Mouse (Mus musculus) liver, postnatal 0 days (tissue): ENCODE data around the gene Ptges. TPM values are rescaled to one million over a fixed set of nuclear protein-coding genes. Genes with fewer than 3 reads are reported as not detected.

Experiments used
- ATAC-seq: fragments of 200-750 bp; cut with Nextera tagmentation; 2 replicates; pipeline ENCODE4 v1.8.0; 2017; ENCODE audit warnings: mild to moderate bottlenecking, moderate library complexity
- DNase-seq: peaks from one replicate; pipeline ENCODE4 v3.0.0-alpha.2; 2016
- H3K27ac ChIP-seq: fragments of 300-500 bp; sonication (generic); 2 replicates; pipeline ENCODE4 v1.5.1; 2014; ENCODE audit warnings: antibody characterized with exemption, moderate library complexity, mild to moderate bottlenecking, low read depth
- H3K27me3 ChIP-seq: fragments of 300-500 bp; sonication (generic); 2 replicates; pipeline ENCODE4 v1.6.1; 2014; ENCODE audit warnings: low read length, control low read depth, mixed read lengths; ENCODE audit not compliant: insufficient read depth
- H3K36me3 ChIP-seq: fragments of 300-500 bp; sonication (generic); replicated peaks from 2 replicates; pipeline ENCODE4 v1.6.1; 2014; ENCODE audit warnings: mild to moderate bottlenecking, control low read depth, low read length, moderate library complexity, mixed read lengths; ENCODE audit not compliant: insufficient read depth
- H3K4me1 ChIP-seq: fragments of 300-500 bp; sonication (generic); 2 replicates; pipeline ENCODE4 v1.6.1; 2014; ENCODE audit warnings: antibody characterized with exemption, mild to moderate bottlenecking, control low read depth; ENCODE audit not compliant: insufficient read depth
- H3K4me2 ChIP-seq: fragments of 300-500 bp; sonication (generic); 2 replicates; pipeline ENCODE4 v1.6.1; 2014; ENCODE audit warnings: low read depth, mild to moderate bottlenecking, low read length, moderate library complexity, mixed read lengths
- H3K4me3 ChIP-seq: fragments of 300-500 bp; sonication (generic); 2 replicates; pipeline ENCODE4 v1.5.1; 2014; ENCODE audit warnings: low read depth, low read length
- H3K9ac ChIP-seq: fragments of 300-500 bp; sonication (generic); replicated peaks from 2 replicates; pipeline ENCODE4 v1.6.1; 2014; ENCODE audit warnings: mild to moderate bottlenecking, moderate library complexity
- H3K9me3 ChIP-seq: fragments of 300-500 bp; sonication (generic); 2 replicates; pipeline ENCODE4 v1.6.1; 2016; ENCODE audit warnings: mild to moderate bottlenecking, control low read depth, low read length, mixed read lengths
- CTCF ChIP-seq: sonication (generic); IDR thresholded peaks from 2 replicates; pipeline ENCODE4 v1.5.1; 2016; ENCODE audit warnings: antibody characterized with exemption, low read depth
- EP300 ChIP-seq: IDR thresholded peaks from 2 replicates; pipeline ENCODE4 v1.6.1; 2016; ENCODE audit warnings: antibody characterized with exemption, low read depth, mild to moderate bottlenecking
- WGBS: fragments of 180-500 bp; shearing (Covaris S2); extraction: QIAGEN DNeasy Blood & Tissue Kit; methylation state at CpG from one replicate; pipeline ENCODE4 v1.1.7; 2014; ENCODE audit not compliant: insufficient replicate concordance; 5-methylcytosine and 5-hydroxymethylcytosine counted together
- polyA plus RNA-seq: library from polyadenylated mRNA; unstranded; fragments of >200 nt; fragmentation: Nextera tagmentation; extraction: Ambion mirVana; gene quantifications from 2 replicates; pipeline ENCODE4 v1.2.1, GENCODE M21; 2015

Ptges gene
- polyA plus RNA-seq, 1 experiment from 2014 or later = 1.7 TPM

- H3K9ac ChIP-seq = no peak overlapping the region
- no peak for ATAC-seq
- DNase-seq = no peak
- TF ChIP-seq CTCF (no peak), EP300 (no peak)
- no peaks in the 10 kb centered on the region for H3K36me3 ChIP-seq
- no peaks in the 10 kb centered on the region for H3K9me3 ChIP-seq
- 61% methylated on average over 4 of the region's 4 CpGs for WGBS
- H3K27me3 ChIP-seq = peaks cover 15% of the 10 kb centered on the region; the same call in 1 of the 2 replicates
- no peak overlapping the region for H3K4me3 ChIP-seq
- H3K4me2 ChIP-seq = no peak overlapping the region
- H3K27ac ChIP-seq = no peak overlapping the region
- H3K4me1 ChIP-seq = no peaks in the 10 kb centered on the region
Observed at GRCm38 (mm10) chr2:30906641-30907040, 23.0 kb downstream of the Ptges start.

DNA sequence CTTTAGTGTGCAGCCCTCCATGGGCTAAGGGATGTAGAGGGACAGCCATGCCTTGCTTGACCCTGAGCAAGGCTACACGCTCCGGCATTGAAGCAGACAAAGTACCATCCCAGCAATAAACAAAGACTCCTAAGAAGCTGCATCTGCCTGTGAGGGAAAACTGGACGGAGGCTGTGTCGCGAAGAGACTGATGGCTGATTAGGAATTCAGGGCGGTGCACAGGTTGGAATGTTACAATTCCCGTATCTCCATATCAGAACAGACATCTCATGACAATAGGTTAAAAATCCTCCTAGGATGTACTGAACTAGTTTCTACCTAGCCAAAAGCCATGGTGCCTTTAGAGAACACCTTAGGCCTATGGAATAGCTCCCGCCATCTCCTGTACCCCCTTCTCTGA is 23.8 kb downstream of the Ptges start:
- Histone ChIP-seq H3K27ac (no peak overlapping the region), H3K27me3 (peaks cover 17% of the 10 kb centered on the region; the same call in 1 of the 2 replicates), H3K9me3 (no peaks in the 10 kb centered on the region), H3K4me1 (no peaks in the 10 kb centered on the region), H3K4me2 (no peak overlapping the region), H3K9ac (no peak overlapping the region), H3K36me3 (no peaks in the 10 kb centered on the region), H3K4me3 (no peak overlapping the region)
- TF ChIP-seq EP300 = no peak
- no peak for TF ChIP-seq CTCF
- DNase-seq = no peak
- no peak for ATAC-seq
- 86% methylated on average over 8 of the region's 8 CpGs for WGBS

DNA sequence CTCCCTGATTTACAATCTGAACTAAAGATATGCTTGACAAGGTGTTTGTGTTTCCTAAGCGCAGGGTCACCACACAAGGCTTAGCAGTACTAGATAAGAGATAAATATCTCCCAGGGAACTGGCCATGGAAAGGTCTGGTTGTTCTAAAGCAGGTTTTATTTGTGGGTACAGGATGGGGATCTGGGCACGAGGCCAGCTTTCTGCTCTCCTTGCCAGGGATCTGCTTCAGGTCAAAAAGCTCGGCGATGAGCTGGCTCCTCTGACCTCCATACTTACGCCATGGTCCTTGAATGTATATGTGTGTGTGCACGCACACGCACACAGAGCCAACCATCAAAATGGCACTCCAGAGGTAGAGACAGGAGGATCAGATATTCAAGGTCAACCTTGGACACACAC is 24.7 kb downstream of the Ptges start:
- DNase-seq (no peak), ATAC-seq (no peak)

DNA sequence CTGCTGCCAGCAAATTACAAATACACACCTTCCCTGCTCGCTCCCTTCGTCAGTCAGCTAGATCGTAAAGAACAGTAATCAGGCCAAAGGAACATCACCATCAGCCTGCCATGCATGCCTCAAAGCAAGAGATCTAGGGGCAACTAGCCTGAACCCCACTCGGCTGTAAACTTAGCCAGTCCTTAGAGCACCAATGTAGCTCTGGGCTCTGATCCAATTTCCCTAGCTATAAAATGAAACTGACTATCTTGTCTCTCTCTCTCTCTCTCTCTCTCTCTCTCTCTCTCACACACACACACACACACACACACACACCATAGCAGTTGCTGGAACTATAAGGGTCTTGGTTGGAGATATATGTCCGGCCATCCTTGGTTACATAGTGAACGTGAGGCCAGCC is 25.4 kb downstream of the Ptges start:
- Histone ChIP-seq H3K27ac (no peak overlapping the region), H3K4me1 (no peaks in the 10 kb centered on the region), H3K27me3 (peaks cover 17% of the 10 kb centered on the region; the same call in 1 of the 2 replicates), H3K36me3 (no peaks in the 10 kb centered on the region), H3K4me3 (no peak overlapping the region), H3K4me2 (no peak overlapping the region), H3K9ac (no peak overlapping the region), H3K9me3 (no peaks in the 10 kb centered on the region)
- 78% methylated on average over 6 of the region's 6 CpGs for WGBS
- no peak for DNase-seq
- TF ChIP-seq CTCF = no peak
- no peak for TF ChIP-seq EP300
- ATAC-seq = no peak

More for the DNA sequence above, 24.7 kb downstream of the Ptges start:
- H3K4me3 ChIP-seq = no peak overlapping the region
- no peak overlapping the region for H3K4me2 ChIP-seq
- H3K9me3 ChIP-seq = no peaks in the 10 kb centered on the region
- no peak for TF ChIP-seq CTCF
- TF ChIP-seq EP300 = no peak
- H3K4me1 ChIP-seq = no peaks in the 10 kb centered on the region
- H3K27ac ChIP-seq = no peak overlapping the region
- peaks cover 17% of the 10 kb centered on the region; the same call in 1 of the 2 replicates for H3K27me3 ChIP-seq
- 72% methylated on average over 7 of the region's 7 CpGs for WGBS
- no peaks in the 10 kb centered on the region for H3K36me3 ChIP-seq
- H3K9ac ChIP-seq = no peak overlapping the region

DNA sequence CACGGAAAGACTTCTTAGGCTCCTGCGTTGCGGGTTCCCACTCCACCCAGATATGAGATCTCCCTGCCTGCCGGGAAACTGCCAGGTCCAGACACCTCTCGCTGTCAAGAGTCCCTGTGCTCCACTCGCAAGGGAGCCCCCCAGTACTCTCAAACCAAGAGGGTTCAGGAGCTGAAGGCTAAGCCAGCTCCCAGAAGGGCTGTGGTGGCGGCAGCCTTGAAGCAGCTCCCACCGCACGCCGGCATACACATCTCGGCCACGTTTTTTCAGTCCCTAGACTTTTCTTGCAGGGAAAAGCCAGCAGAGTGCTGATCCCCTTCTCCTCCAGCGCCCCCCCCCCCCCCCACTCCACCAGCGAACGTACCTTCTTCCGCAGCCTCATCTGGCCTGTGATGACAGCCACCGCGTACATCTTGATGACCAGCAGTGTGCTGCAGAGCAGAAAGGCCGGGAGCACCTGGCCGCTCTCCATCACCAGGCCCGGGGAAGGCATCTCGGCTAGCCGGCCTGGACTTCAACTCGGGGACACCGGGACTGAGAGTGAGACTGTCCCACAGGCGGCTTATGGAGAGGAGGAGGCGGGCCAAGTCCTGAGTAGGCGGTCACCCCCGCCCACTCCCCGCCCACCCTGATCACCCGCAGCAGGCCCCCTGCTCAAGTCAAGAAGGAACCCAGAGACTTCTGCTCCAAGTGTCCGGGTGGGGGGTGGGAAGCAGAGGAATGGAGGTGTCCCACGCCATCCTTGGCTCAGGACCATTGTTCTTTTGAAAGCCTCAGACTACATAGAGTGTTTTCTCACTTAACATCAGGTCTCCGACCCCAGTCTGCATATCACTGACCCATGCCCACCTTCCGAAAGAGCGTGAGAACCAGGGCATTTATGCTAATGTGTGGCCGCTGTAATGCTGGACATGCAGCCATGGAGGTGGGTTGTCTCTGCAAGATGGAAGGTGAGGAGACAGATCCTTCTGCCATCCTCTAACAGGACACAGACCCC is 26.6 kb downstream of the Ptges start:
- Histone ChIP-seq H3K27me3 (peaks cover 17% of the 10 kb centered on the region; the same call in 1 of the 2 replicates), H3K4me3 (no peak overlapping the region), H3K27ac (no peak overlapping the region), H3K4me1 (no peaks in the 10 kb centered on the region), H3K9me3 (no peaks in the 10 kb centered on the region), H3K4me2 (peak overlapping the region; percentile 40; the same call in 1 of the 2 replicates), H3K36me3 (no peaks in the 10 kb centered on the region), H3K9ac (no peak overlapping the region)
- 21% methylated on average over 36 of the region's 37 CpGs for WGBS
- no peak for DNase-seq
- TF ChIP-seq EP300 = no peak
- no peak for TF ChIP-seq CTCF
- ATAC-seq = no peak

- H3K4me2 ChIP-seq = no peak overlapping the region
- H3K4me1 ChIP-seq = peaks cover 3% of the 10 kb centered on the region; the same call in 1 of the 2 replicates
- ATAC-seq = no peak
- no peak overlapping the region for H3K4me3 ChIP-seq
- H3K9me3 ChIP-seq = no peaks in the 10 kb centered on the region
- DNase-seq = no peak
- H3K9ac ChIP-seq = no peak overlapping the region
- WGBS = 46% methylated on average over 8 of the region's 8 CpGs
- peaks cover 17% of the 10 kb centered on the region; the same call in 1 of the 2 replicates for H3K27me3 ChIP-seq
- no peak for TF ChIP-seq EP300
- TF ChIP-seq CTCF = no peak
- no peaks in the 10 kb centered on the region for H3K36me3 ChIP-seq
- H3K27ac ChIP-seq = no peak overlapping the region
Observed at GRCm38 (mm10) chr2:30902256-30902655, 27.4 kb downstream of the Ptges start.
